Mouse (Mus musculus): Measurements from ENCODE around the gene Thg1l.
A peak's percentile ranks its signal among the peaks of the same experiment; 100 is the strongest.

The Thg1l gene

GRCm38 (mm10) chr11:45926640-45927082, 28.6 kb downstream of the Thg1l start:
- peak; percentile 81 to 82 for DNase-seq

- no peak for DNase-seq
Observed at GRCm38 (mm10) chr11:45925436-45925835, 29.9 kb downstream of the Thg1l start.

- no peak for DNase-seq
Observed at GRCm38 (mm10) chr11:45921480-45921898, 33.8 kb downstream of the Thg1l start.

- DNase-seq = no peak
Observed at GRCm38 (mm10) chr11:45921026-45921425, 34.3 kb downstream of the Thg1l start.

GRCm38 (mm10) chr11:45918836-45919235, 36.5 kb downstream of the Thg1l start:
- no peak for DNase-seq

GRCm38 (mm10) chr11:45918018-45918417, 37.3 kb downstream of the Thg1l start:
- no peak for DNase-seq

GRCm38 (mm10) chr11:45916196-45916595, 39.1 kb downstream of the Thg1l start:
- DNase-seq = no peak

- no peak for DNase-seq
Observed at GRCm38 (mm10) chr11:45910701-45911100, 44.6 kb downstream of the Thg1l start.

- no peak for DNase-seq
Observed at GRCm38 (mm10) chr11:45908894-45909293, 46.4 kb downstream of the Thg1l start.

- no peak for DNase-seq
Observed at GRCm38 (mm10) chr11:45908070-45908469, 47.2 kb downstream of the Thg1l start.

GRCm38 (mm10) chr11:45907301-45907700, 48.0 kb downstream of the Thg1l start:
- no peak for DNase-seq

GRCm38 (mm10) chr11:45906109-45906786, 49.0 kb downstream of the Thg1l start:
- no peak for DNase-seq

- DNase-seq = no peak
Observed at GRCm38 (mm10) chr11:45900233-45901015, 54.9 kb downstream of the Thg1l start.

- no peak for DNase-seq
Observed at GRCm38 (mm10) chr11:45897392-45897791, 57.9 kb downstream of the Thg1l start.
